Mouse (Mus musculus): Measurements from ENCODE around the gene Ttc22. TPM values are rescaled to one million over a fixed set of nuclear protein-coding genes. Genes with fewer than 3 reads are reported as not detected.

Ttc22 gene
- polyA plus RNA-seq, 1 experiment = 4.6 TPM

DNA sequence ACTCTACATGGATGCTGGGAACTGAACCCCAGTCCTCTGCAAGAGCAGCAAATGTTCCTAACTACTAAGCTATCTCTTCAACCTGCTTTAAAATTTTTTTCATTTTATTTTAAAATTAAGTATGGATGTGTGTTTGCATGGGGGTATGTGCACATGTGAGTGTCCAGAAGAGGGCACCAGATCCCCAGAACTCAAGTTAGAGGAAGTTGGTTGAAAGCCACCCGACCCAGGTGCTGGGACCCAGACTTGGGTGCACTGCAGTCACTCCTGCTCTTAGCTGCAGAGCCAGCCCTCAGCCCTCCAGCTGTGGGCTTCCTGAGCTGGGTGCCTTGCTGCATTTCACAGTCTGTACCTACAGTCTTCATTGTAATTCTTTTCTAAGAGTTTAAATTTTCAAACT is 22.8 kb upstream of the Ttc22 start:
- DNase-seq = no peak
- peaks cover 3% of the 10 kb centered on the region; the same call in 1 of the 2 replicates for H3K4me1 ChIP-seq (ENCODE audit: control insufficient read depth, insufficient read depth, low read length)
- no peak for TF ChIP-seq POLR2A (IDR thresholded peaks at IDR 0.05; ENCODE audit: low read depth, low read length)
- 0 out of 2 replicates have a peak, but pooled peaks have one; percentile 11 for TF ChIP-seq CTCF (conservative IDR thresholded peaks at IDR 0.05; ENCODE audit: insufficient read depth, insufficient read length, low read depth, low read length)
- 65% methylated on average over 1 of the region's 1 CpGs for WGBS
- H3K36me3 ChIP-seq (ENCODE audit: control insufficient read depth, insufficient read depth, low read length) = no peaks in the 10 kb centered on the region
- no peak overlapping the region; the same call in 1 of the 2 replicates for H3K27ac ChIP-seq (ENCODE audit: insufficient read depth, low read depth, low read length)
- no peak overlapping the region for H3K4me3 ChIP-seq (ENCODE audit: insufficient read depth, low read depth, low read length)
- no peaks in the 10 kb centered on the region for H3K27me3 ChIP-seq (replicated peaks; ENCODE audit: control insufficient read depth, insufficient read depth, low read length)

DNA sequence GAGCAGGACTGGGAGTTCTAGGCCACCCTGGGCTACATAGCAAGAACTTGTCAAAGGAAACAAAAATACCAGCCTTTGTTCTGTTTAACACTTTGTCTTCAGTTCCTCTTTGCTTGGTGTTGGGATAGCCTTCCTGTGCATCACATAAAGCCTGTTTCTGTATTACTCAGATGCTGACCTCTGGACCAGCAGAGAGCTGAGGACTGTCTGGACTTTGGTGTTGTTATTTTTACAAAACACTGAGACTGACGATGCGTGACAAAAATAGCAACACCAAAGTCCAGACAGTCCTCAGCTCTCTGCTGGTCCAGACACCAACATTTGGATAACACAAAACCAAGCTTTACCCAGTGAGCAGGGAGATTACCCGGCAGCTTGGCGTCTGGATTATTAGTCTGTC is 21.5 kb upstream of the Ttc22 start:
- WGBS = 33% methylated on average over 4 of the region's 4 CpGs
- TF ChIP-seq POLR2A (IDR thresholded peaks at IDR 0.05; ENCODE audit: low read depth, low read length) (no peak), CTCF (conservative IDR thresholded peaks at IDR 0.05; ENCODE audit: insufficient read depth, insufficient read length, low read depth, low read length) (no peak)
- DNase-seq = peak; percentile 90
- Histone ChIP-seq H3K27me3 (replicated peaks; ENCODE audit: control insufficient read depth, insufficient read depth, low read length) (no peaks in the 10 kb centered on the region), H3K27ac (ENCODE audit: insufficient read depth, low read depth, low read length) (peak overlapping the region; percentile 85), H3K4me3 (ENCODE audit: insufficient read depth, low read depth, low read length) (no peak overlapping the region), H3K36me3 (ENCODE audit: control insufficient read depth, insufficient read depth, low read length) (no peaks in the 10 kb centered on the region), H3K4me1 (ENCODE audit: control insufficient read depth, insufficient read depth, low read length) (peaks cover 3% of the 10 kb centered on the region; the same call in 1 of the 2 replicates)

DNA sequence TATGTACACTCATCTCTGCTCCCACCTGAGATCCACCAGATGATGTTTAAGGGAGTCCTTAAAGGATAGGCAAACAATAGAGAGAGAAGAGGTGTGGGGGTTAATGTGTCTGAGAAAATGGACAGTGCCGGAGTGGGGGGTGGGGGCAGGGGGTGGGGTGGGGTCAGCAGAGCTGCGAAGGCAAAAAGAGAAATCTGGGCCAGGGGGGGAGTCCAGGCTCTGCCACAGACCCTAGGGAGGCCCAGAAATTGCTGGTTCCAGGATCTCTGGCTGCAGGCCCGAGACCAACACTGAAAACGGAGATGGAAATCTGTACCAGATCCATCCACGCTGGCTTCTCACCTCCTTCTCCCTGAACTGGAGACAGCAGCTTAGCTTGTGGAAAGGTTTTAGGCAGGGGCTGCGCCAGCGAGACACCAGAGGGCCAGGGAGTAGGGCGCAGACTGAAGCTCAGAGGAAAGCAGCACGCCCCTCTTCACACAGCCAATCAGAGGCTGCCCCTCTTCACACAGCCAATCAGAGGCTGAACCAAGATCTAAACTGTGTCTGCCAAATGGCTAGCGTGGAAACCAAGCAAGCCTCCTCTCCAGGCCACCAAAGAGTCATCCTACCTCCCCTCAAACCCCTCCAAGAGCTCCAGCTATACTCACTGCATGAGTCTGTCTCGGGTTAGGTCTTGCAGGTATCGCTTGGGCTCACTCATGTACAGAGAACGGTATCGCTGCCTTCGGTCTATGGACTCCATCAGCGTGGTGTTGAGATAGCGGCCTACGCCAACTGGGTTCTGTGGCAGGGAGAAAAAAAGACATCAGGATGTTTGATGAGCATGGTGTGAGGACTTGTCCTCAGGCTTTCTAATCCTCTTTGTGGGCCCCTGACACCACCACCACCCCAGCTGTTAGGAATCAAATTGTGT is 15.3 kb upstream of the Ttc22 start:
- no peak for DNase-seq
- Histone ChIP-seq H3K27ac (ENCODE audit: insufficient read depth, low read depth, low read length) (no peak overlapping the region), H3K27me3 (replicated peaks; ENCODE audit: control insufficient read depth, insufficient read depth, low read length) (no peaks in the 10 kb centered on the region), H3K36me3 (ENCODE audit: control insufficient read depth, insufficient read depth, low read length) (no peaks in the 10 kb centered on the region), H3K4me3 (ENCODE audit: insufficient read depth, low read depth, low read length) (no peak overlapping the region), H3K4me1 (ENCODE audit: control insufficient read depth, insufficient read depth, low read length) (no peaks in the 10 kb centered on the region)
- WGBS = 58% methylated on average over 18 of the region's 18 CpGs
- TF ChIP-seq POLR2A (IDR thresholded peaks at IDR 0.05; ENCODE audit: low read depth, low read length) (no peak), CTCF (conservative IDR thresholded peaks at IDR 0.05; ENCODE audit: insufficient read depth, insufficient read length, low read depth, low read length) (no peak)

DNA sequence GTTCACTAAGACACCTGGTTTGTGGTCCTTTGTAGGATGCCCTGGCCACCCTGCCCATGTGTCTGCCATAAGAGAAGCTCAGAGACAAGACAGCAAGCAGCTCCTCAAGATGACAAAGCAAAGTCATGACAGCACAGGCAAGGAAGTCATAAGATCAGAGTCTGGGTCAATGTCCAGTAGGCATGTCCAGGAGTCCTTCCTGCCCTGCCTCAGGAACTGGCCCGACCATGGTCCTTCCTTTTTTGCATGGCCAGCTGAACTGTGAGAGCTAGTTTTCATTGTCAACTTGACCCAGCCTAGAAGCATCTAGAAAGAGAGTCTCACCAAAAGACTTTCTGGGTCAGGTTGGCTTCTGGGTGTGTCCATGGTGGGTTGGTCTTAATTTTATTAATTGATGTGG is 14.3 kb upstream of the Ttc22 start:
- DNase-seq = peak; percentile 79
- Histone ChIP-seq H3K27ac (ENCODE audit: insufficient read depth, low read depth, low read length) (no peak overlapping the region), H3K4me1 (ENCODE audit: control insufficient read depth, insufficient read depth, low read length) (no peaks in the 10 kb centered on the region), H3K27me3 (replicated peaks; ENCODE audit: control insufficient read depth, insufficient read depth, low read length) (no peaks in the 10 kb centered on the region), H3K4me3 (ENCODE audit: insufficient read depth, low read depth, low read length) (no peak overlapping the region), H3K36me3 (ENCODE audit: control insufficient read depth, insufficient read depth, low read length) (no peaks in the 10 kb centered on the region)
- 61% methylated on average over 1 of the region's 1 CpGs for WGBS
- TF ChIP-seq CTCF (conservative IDR thresholded peaks at IDR 0.05; ENCODE audit: insufficient read depth, insufficient read length, low read depth, low read length) (no peak), POLR2A (IDR thresholded peaks at IDR 0.05; ENCODE audit: low read depth, low read length) (no peak)

DNA sequence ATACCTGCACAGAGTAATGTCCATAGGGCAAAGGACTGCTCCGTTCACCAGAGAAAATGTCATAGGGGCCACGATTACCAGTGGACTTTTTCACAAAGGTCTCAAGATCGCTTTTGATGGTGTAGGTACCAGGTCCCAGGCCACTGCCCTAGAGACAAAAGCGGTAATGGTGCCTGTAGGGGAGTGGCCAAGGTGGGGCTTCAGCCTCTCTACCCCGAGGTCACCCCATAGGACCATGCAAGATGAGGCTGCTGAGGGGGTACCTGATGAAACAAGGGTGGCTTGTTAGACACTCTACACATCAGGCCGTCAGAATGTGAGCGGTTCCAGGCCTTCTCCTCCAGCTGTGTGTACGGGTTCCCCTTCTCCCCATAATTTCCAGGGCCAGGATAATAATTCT is 9.1 kb upstream of the Ttc22 start:
- Histone ChIP-seq H3K27me3 (replicated peaks; ENCODE audit: control insufficient read depth, insufficient read depth, low read length) (no peaks in the 10 kb centered on the region), H3K36me3 (ENCODE audit: control insufficient read depth, insufficient read depth, low read length) (no peaks in the 10 kb centered on the region), H3K4me1 (ENCODE audit: control insufficient read depth, insufficient read depth, low read length) (no peaks in the 10 kb centered on the region), H3K27ac (ENCODE audit: insufficient read depth, low read depth, low read length) (no peak overlapping the region), H3K4me3 (ENCODE audit: insufficient read depth, low read depth, low read length) (no peak overlapping the region)
- TF ChIP-seq POLR2A (IDR thresholded peaks at IDR 0.05; ENCODE audit: low read depth, low read length) = no peak
- TF ChIP-seq CTCF (conservative IDR thresholded peaks at IDR 0.05; ENCODE audit: insufficient read depth, insufficient read length, low read depth, low read length) = no peak
- WGBS = 67% methylated on average over 8 of the region's 8 CpGs
- DNase-seq = no peak

DNA sequence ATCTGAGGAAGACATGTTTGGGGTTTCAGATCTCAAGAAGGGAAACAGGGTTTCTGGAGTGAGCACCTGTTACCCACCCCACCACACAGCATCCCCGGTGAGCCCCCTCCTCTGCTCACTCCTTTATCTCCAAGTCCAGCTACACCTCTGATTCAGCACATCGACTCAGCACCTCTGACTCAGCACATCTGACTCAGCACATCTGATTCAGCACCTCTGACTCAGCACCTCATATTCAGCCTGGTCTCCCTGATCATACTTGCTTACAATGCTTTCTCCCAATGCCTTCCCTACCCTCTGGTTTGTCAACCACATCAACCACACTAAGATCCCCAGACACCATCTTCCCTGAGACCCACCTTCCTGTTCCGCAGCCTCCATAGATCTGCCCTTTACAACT is 8.7 kb upstream of the Ttc22 start:
- Histone ChIP-seq H3K4me3 (ENCODE audit: insufficient read depth, low read depth, low read length) (no peak overlapping the region), H3K27ac (ENCODE audit: insufficient read depth, low read depth, low read length) (no peak overlapping the region), H3K27me3 (replicated peaks; ENCODE audit: control insufficient read depth, insufficient read depth, low read length) (no peaks in the 10 kb centered on the region), H3K36me3 (ENCODE audit: control insufficient read depth, insufficient read depth, low read length) (no peaks in the 10 kb centered on the region), H3K4me1 (ENCODE audit: control insufficient read depth, insufficient read depth, low read length) (no peaks in the 10 kb centered on the region)
- TF ChIP-seq POLR2A (IDR thresholded peaks at IDR 0.05; ENCODE audit: low read depth, low read length) (no peak), CTCF (conservative IDR thresholded peaks at IDR 0.05; ENCODE audit: insufficient read depth, insufficient read length, low read depth, low read length) (no peak)
- no peak for DNase-seq
- 61% methylated on average over 3 of the region's 3 CpGs for WGBS

DNA sequence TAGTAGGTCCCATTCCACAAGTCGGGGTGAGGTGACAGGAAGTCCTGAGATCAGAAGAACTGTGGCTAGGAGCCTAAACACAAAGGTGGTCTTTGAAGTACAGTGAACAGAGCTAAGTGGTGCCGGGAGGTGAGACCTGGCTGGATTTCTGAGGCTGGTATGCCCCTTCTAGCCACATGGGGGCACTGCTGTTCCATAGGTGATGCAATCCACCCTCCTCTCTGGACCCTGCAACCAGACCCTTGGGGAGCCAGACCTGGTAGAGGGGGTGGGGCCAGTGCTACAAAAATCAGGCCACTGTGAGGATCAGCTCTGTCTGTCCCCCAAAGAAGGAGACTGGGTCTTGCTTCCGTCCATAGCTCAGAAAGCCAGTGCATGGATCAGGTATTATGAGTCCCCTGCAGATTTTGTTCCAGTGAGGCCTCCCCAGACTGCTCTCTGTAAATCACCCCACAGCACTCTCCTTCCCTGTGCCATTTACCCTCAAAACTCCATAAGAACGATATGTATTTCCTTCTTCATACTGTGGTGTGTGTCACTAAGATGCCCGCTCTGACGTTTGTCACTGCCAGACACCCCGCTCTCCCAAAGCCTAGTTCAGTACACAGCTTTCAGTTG is 7.9 kb upstream of the Ttc22 start:
- DNase-seq = peak; percentile 65
- 54% methylated on average over 7 of the region's 7 CpGs for WGBS
- Histone ChIP-seq H3K27me3 (replicated peaks; ENCODE audit: control insufficient read depth, insufficient read depth, low read length) (no peaks in the 10 kb centered on the region), H3K27ac (ENCODE audit: insufficient read depth, low read depth, low read length) (no peak overlapping the region), H3K4me3 (ENCODE audit: insufficient read depth, low read depth, low read length) (no peak overlapping the region), H3K36me3 (ENCODE audit: control insufficient read depth, insufficient read depth, low read length) (no peaks in the 10 kb centered on the region), H3K4me1 (ENCODE audit: control insufficient read depth, insufficient read depth, low read length) (peaks cover 5% of the 10 kb centered on the region; the same call in 1 of the 2 replicates)
- TF ChIP-seq POLR2A (IDR thresholded peaks at IDR 0.05; ENCODE audit: low read depth, low read length) = no peak
- TF ChIP-seq CTCF (conservative IDR thresholded peaks at IDR 0.05; ENCODE audit: insufficient read depth, insufficient read length, low read depth, low read length) = peak; percentile 96

Measured in kidney, adult 2 months (tissue).